Mouse (Mus musculus) right cerebral cortex, postnatal 10 days (tissue): ENCODE measurements around the gene Ppp2r5d.

Experiments used
- DNase-seq, 2 experiments: peaks; one replicate each; pipeline ENCODE4 v3.0.0; 2021; ENCODE audit warnings: low spot score in 2 of 2

Gene Ppp2r5d

DNA sequence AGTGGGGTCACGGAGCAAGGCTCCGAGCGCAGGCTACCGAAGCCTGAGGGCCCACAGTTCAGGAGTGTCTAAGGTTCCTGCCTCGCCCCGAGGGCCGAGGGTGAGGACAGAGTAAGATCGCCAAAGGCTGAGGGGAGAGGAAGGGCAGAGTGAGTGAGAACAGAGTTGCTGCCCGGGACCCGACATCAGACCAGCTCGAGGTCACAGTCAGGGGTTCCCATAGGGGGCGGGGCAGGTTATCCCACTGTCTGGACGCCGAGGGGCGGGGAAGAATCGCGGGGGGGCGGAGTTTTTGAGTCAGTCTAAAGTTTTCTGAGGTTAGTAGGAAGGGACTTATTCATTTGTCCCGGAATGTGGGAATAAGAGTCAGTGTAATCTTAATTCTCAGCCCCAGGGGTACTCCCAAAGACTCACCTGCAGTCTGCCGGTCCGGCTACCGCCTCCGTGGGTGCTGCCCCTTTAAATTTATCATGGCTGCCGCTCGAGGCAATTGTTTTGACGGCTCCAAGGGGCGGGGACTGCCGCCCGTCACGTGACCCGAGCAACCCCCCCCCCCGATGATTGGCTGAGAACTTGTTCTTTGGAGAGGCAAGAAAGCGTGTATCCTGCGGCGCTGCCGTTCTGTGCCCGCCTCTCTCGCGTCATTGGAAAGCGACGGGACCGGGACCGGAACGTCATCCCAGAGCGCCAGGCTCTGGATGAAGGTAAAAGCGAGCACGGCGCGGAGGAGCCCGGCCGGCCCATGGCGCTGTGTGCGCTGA lies 59.2 kb downstream of the Ppp2r5d start, which contains the start of the genes Klc4 and Mrpl2:
Klc4 (minus strand) TSS at position 462 of the 761 bp plus-strand sequence.
Mrpl2 (plus strand) TSS at position 669 of the 761 bp plus-strand sequence.
- peak; percentile 99 for DNase-seq

DNA sequence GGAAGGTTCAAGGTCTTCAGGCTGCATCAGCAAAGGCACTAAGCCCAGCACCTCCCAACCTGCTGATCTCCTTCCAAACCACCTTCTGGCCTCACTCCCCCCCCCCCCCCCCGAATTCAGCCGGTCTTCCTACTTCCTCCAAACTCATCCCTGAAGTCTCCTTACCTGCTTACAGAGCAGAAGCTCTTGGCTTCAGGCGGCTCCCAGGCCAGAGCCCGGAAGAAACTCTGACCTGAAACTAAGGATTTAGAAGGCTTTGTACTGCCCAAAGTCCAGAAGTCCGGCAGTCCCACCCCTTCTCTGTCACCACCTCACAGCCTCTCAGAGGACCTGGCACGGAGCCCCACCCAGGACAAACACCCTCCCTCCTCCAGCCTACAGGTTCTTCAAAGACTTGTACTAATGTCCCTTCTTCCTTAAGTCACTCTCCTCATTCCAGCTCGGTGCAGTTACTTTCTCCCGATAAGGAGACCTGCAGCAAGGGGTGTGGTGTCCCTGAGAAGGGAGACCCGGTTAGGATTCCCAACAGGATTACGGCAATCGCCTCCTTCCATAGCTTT lies 59.9 kb downstream of the Ppp2r5d start:
- DNase-seq, result no peak

DNA sequence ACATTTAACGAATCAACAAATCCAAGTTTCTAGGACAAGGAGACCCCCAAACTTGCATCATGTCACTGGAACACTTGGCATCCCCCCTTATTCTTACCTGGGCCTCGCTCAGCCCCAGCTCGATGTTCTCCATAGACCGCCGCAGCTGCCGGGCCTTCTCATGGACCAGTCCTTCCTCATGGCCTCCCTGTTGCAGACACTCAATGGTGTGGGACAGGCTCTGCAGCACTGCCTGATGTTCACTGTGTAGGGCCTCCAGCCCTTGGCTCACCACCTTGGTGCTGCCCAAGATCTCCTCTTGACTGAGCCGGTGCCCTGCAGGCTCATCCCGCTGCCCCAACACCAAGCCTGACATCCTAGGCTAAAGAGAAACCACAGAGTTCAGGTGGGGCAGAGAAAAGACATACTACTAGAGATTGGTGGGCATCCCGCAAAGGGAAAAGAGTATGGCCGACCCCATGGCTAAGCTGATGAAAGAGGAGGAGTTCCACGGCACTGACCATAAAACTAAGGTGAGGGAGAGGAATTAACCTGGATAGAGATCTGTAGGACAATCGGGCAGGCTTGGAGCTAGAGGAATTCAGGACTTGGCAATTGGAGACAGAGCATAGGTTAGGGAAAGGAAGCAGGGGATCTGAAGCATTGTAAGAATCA lies 60.6 kb downstream of the Ppp2r5d start:
- DNase-seq, result no peak

DNA sequence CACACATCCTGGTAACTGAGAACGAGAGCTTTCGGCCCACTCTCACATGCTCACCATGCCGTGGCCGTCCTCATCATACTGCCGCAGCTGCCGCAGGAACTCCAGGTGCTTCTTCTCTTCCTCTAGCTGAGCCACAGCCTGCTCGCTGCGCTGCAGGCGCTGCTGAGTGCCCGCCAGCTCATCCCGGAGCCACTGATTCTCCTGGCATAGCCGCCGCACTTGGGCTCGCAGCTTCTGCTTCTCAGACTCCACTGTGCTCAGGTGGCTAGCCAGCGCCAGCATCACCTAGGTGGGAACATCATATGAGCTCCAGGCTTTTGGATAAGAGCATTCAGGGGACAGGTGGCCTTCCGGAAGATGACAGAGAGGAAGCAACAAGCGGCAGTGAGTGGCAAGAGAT lies 62.9 kb downstream of the Ppp2r5d start:
- DNase-seq, result no peak

DNA sequence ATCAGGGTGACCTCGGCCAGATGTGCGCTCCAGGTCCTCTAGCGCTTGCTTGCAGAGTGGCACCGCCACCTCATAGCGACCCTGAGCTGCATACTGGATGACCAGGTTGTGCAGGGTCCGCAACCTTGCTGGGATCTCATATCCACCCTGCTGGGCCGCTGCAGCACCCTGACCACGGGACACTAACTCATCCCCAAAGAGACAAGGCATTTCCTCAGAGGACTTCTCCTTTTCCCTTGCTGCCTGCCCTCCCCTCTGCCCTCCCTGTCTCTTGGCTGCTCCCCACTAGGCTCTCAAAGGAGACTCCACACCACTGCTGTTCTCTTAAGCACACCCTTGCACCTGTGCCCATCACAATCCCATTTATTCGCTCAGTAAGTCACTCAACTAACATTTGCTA lies 65.0 kb downstream of the Ppp2r5d start:
- DNase-seq, result no peak

DNA sequence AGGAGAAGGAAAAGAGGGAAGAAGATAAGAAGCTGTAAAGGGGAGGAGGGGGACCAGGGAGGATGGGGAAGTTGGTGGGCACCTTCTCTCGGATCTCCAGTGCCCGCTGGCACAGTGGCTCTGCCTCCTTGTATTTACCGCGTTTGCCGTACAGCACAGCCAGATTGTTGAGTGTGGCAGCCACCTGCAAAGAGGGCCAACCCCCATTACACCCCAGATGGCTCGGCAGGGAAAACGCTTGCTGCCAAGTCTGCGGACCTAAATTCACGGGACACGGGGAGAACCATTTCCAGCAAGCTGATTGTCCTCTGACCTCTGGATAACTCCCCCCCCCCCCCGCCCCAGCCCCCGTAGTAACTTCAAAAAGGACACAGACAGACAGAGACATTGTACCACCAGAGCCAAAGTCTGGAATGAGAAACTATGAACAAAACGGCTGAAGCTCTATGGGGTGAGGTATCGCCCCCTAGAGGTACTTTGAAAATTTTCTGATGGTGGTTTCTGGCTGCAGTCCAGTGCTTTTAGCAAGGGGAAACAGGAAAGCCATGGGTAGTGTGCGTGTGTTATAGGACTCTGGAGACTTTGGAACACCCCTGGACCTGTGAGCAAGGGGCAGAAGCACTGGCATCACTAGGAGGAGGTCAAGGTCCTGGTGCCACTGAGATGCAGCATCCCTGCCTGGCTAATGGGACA lies 67.9 kb downstream of the Ppp2r5d start:
- DNase-seq, result peak; percentile 74 to 76
